Comparison of ENCODE assay signal across 28 mouse cellular contexts in the genomic region with DNA sequence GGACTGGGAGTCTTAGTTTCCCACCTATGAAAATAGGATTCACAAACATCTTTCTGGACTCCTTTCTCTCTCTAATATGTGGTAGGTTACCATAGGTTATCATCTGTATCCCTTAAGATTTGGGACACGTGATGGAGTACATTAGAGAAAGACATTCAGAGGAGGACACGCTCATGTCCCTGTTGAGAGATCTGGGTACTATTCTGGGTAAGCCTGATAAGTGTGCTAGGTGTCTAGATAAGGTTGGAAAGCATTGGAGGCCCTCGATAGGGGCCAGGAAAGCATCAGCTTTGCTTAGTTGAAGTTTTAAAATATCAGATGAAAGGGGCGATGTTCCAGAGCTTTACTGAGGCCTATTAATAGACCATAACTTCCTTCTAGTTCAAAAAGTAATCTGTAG. TPM values are rescaled to one million over a fixed set of nuclear protein-coding genes. Genes with fewer than 3 reads are reported as not detected.
DNase-seq lines count a peak whose midpoint lies in the region; ATAC-seq lines count a peak whose summit lies in the region.
"Had no signal": no experiment of that assay in that cellular context is flagged by ENCODE, and none has a peak within 500 bp of the region (broad histone marks: within the 10 kb centered on the region; RNA-seq: fewer than 3 reads in every experiment).

No protein-coding gene starts in this region.

- ATAC-seq in heart, embryonic 13.5 days (ENCODE audit: extremely low read depth, insufficient number of reproducible peaks, low FRiP score, low TSS enrichment) = no peak
- peak; percentile 71 for ATAC-seq in liver, embryonic 12.5 days
- 0 out of 2 replicates have a peak, but pooled peaks have one; percentile 37 for ATAC-seq in liver, embryonic 15.5 days (ENCODE audit: insufficient read depth)
- ATAC-seq: activated CD4-positive, CD25-positive, alpha-beta regulatory T cell, adult 4 months; CD4-positive, CD25-positive, alpha-beta regulatory T cell, adult 4 months; forebrain, embryonic 13.5 days; Patski had no signal

- 0 out of 2 replicates have a peak, but pooled peaks cover 3% of the 10 kb centered on the region for H3K9me3 ChIP-seq in heart, embryonic 13.5 days
- H3K9me3 ChIP-seq in liver, embryonic 12.5 days (replicated peaks) = no peaks in the 10 kb centered on the region
- H3K9me3 ChIP-seq in liver, embryonic 15.5 days (replicated peaks) = no peaks in the 10 kb centered on the region
- H3K9me3 ChIP-seq in hindbrain, embryonic 10.5 days = no peaks in the 10 kb centered on the region
- H3K9me3 ChIP-seq: embryonic facial prominence, embryonic 12.5 days; forebrain, embryonic 13.5 days had no signal

- intact Hi-C loops in heart, postnatal 36 days (cut with DNase I) = no loop called here

- DNase-seq in heart, postnatal 36 days = no peak
- DNase-seq in liver = no peak
- no peak for DNase-seq in hindbrain, embryonic 10.5 days (ENCODE audit: low spot score)
- no peak for DNase-seq in thymus, postnatal 0 days (ENCODE audit: low spot score)
- DNase-seq: adrenal gland, adult 8-10 months; adrenal gland, postnatal 14 days; adrenal gland, postnatal 36 days; B cell, adult 2 months; cerebellum, adult 11-12 months; cerebellum, adult 2 months; cerebellum, adult 9-10 months; cerebellum, postnatal 10 days; cerebellum, postnatal 25 days had no signal

- peak overlapping the region; percentile 24 for H3K27ac ChIP-seq in heart, embryonic 13.5 days (replicated peaks)
- H3K27ac ChIP-seq in liver, embryonic 12.5 days = no peak overlapping the region
- H3K27ac ChIP-seq in liver, embryonic 15.5 days (replicated peaks) = no peak overlapping the region
- no peak overlapping the region for H3K27ac ChIP-seq in hindbrain, embryonic 10.5 days
- H3K27ac ChIP-seq: embryonic facial prominence, embryonic 10.5 days; embryonic facial prominence, embryonic 12.5 days; forebrain, embryonic 13.5 days had no signal

- no peak overlapping the region for H3K4me2 ChIP-seq in heart, embryonic 13.5 days
- no peak overlapping the region; the same call in 1 of the 2 replicates for H3K4me2 ChIP-seq in liver, embryonic 12.5 days
- H3K4me2 ChIP-seq in liver, embryonic 15.5 days = no peak overlapping the region
- H3K4me2 ChIP-seq: embryonic facial prominence, embryonic 12.5 days; forebrain, embryonic 13.5 days had no signal

- H3K9ac ChIP-seq in heart, embryonic 13.5 days = no peak overlapping the region
- H3K9ac ChIP-seq in liver, embryonic 12.5 days = no peak overlapping the region
- no peak overlapping the region for H3K9ac ChIP-seq in liver, embryonic 15.5 days
- H3K9ac ChIP-seq: embryonic facial prominence, embryonic 12.5 days; forebrain, embryonic 13.5 days had no signal

- peaks cover 4% of the 10 kb centered on the region; the same call in 1 of the 2 replicates for H3K36me3 ChIP-seq in heart, embryonic 13.5 days
- H3K36me3 ChIP-seq in liver, embryonic 12.5 days = no peaks in the 10 kb centered on the region
- no peaks in the 10 kb centered on the region for H3K36me3 ChIP-seq in liver, embryonic 15.5 days (replicated peaks)
- no peaks in the 10 kb centered on the region for H3K36me3 ChIP-seq in hindbrain, embryonic 10.5 days
- H3K36me3 ChIP-seq: embryonic facial prominence, embryonic 10.5 days; embryonic facial prominence, embryonic 12.5 days; G1E had no signal

- H3K4me3 ChIP-seq in heart, embryonic 13.5 days = no peak overlapping the region
- H3K4me3 ChIP-seq in liver, embryonic 12.5 days = no peak overlapping the region
- H3K4me3 ChIP-seq in liver, embryonic 15.5 days (replicated peaks) = no peak overlapping the region
- H3K4me3 ChIP-seq in hindbrain, embryonic 10.5 days = no peak overlapping the region
- H3K4me3 ChIP-seq: embryonic facial prominence, embryonic 10.5 days; embryonic facial prominence, embryonic 12.5 days; forebrain, embryonic 13.5 days had no signal

- H3K4me1 ChIP-seq in heart, embryonic 13.5 days = peaks cover 49% of the 10 kb centered on the region
- H3K4me1 ChIP-seq in liver, embryonic 12.5 days = peaks cover 17% of the 10 kb centered on the region
- H3K4me1 ChIP-seq in liver, embryonic 15.5 days (replicated peaks) = peaks cover 5% of the 10 kb centered on the region; the same call in 1 of the 2 replicates
- H3K4me1 ChIP-seq in hindbrain, embryonic 10.5 days (replicated peaks) = no peaks in the 10 kb centered on the region
- H3K4me1 ChIP-seq: embryonic facial prominence, embryonic 10.5 days; embryonic facial prominence, embryonic 12.5 days; forebrain, embryonic 13.5 days had no signal

- no peaks in the 10 kb centered on the region for H3K27me3 ChIP-seq in heart, embryonic 13.5 days (replicated peaks)
- H3K27me3 ChIP-seq in liver, embryonic 12.5 days (replicated peaks) = no peaks in the 10 kb centered on the region
- H3K27me3 ChIP-seq in liver, embryonic 15.5 days = no peaks in the 10 kb centered on the region
- H3K27me3 ChIP-seq in hindbrain, embryonic 10.5 days (ENCODE audit: insufficient read depth, poor library complexity, severe bottlenecking) = no peaks in the 10 kb centered on the region
- H3K27me3 ChIP-seq: CH12.LX; embryonic facial prominence, embryonic 12.5 days; forebrain, embryonic 13.5 days had no signal

- WGBS in heart, embryonic 13.5 days = 38% methylated on average over 4 of the region's 4 CpGs
- 39% methylated on average over 4 of the region's 4 CpGs for WGBS in liver, embryonic 12.5 days (ENCODE audit: insufficient replicate concordance)
- WGBS in liver, embryonic 15.5 days (ENCODE audit: insufficient replicate concordance) = 22% methylated on average over 4 of the region's 4 CpGs
- 86% methylated on average over 4 of the region's 4 CpGs for whole genome bisulfite sequencing in hindbrain, embryonic 10.5 days

RNA-seq across cellular contexts. Expression of a gene that starts 15.4 kb away (rescaled TPM):
- polyA plus RNA-seq in heart, embryonic 13.5 days (2015; fragmentation: Nextera tagmentation; extraction: Ambion mirVana) = 19.8 and 21.0 TPM in 2 replicates
- 10 to 100 TPM; 46.2 to 49.6 TPM for total RNA-seq in heart, postnatal 36 days (2021)
- polyA plus RNA-seq in liver, embryonic 12.5 days (2016; fragmentation: Nextera tagmentation; extraction: Ambion mirVana) = 3.2 and 3.4 TPM in 2 replicates
- 1.2 TPM in 2 replicates for polyA plus RNA-seq in liver, embryonic 15.5 days (2015; fragmentation: Nextera tagmentation; extraction: Ambion mirVana)
- 0.35 and 0.46 TPM in 2 replicates for polyA plus RNA-seq in hindbrain, embryonic 10.5 days (2016; fragmentation: Nextera tagmentation; extraction: Ambion mirVana)
- 0.06 TPM in 1 of 2 replicates, not detected in the other for polyA plus RNA-seq in thymus, postnatal 0 days (2015; fragmentation: Nextera tagmentation; extraction: Ambion mirVana)
- total RNA-seq: CH12.LX had no signal
- polyA plus RNA-seq: activated CD4-positive, CD25-positive, alpha-beta regulatory T cell, adult 4 months; CD4-positive, CD25-positive, alpha-beta regulatory T cell, adult 4 months; G1E; Patski had no signal

RNA-seq across cellular contexts. Expression of a gene that starts 43.5 kb away (rescaled TPM):
- polyA plus RNA-seq in heart, embryonic 13.5 days (2015; fragmentation: Nextera tagmentation; extraction: Ambion mirVana) = not detected in 2 replicates
- not detected for total RNA-seq in heart, postnatal 36 days (2021)
- not detected in 2 replicates for polyA plus RNA-seq in liver, embryonic 12.5 days (2016; fragmentation: Nextera tagmentation; extraction: Ambion mirVana)
- not detected in 2 replicates for polyA plus RNA-seq in liver, embryonic 15.5 days (2015; fragmentation: Nextera tagmentation; extraction: Ambion mirVana)
- polyA plus RNA-seq in hindbrain, embryonic 10.5 days (2016; fragmentation: Nextera tagmentation; extraction: Ambion mirVana) = not detected in 2 replicates
- polyA plus RNA-seq in thymus, postnatal 0 days (2015; fragmentation: Nextera tagmentation; extraction: Ambion mirVana) = not detected in 2 replicates
- total RNA-seq: adrenal gland, adult 18-20 months; adrenal gland, adult 8-10 months; adrenal gland, postnatal 14 days; adrenal gland, postnatal 36 days had no signal
- polyA plus RNA-seq: activated CD4-positive, CD25-positive, alpha-beta regulatory T cell, adult 4 months; CD4-positive, CD25-positive, alpha-beta regulatory T cell, adult 4 months; cerebellum, adult 2 months; cortical plate, adult 2 months; embryonic facial prominence, embryonic 10.5 days; embryonic facial prominence, embryonic 12.5 days; embryonic facial prominence, embryonic 14.5 days; forebrain, embryonic 11.5 days; forebrain, embryonic 13.5 days; G1E had no signal
